Mouse (Mus musculus): ENCODE measurements around the gene C2cd3. TPM values are rescaled to one million over a fixed set of nuclear protein-coding genes. Genes with fewer than 3 reads are reported as not detected.

Gene C2cd3
- polyA plus RNA-seq, 1 experiment from 2014 or later, result 23.6 TPM

DNA sequence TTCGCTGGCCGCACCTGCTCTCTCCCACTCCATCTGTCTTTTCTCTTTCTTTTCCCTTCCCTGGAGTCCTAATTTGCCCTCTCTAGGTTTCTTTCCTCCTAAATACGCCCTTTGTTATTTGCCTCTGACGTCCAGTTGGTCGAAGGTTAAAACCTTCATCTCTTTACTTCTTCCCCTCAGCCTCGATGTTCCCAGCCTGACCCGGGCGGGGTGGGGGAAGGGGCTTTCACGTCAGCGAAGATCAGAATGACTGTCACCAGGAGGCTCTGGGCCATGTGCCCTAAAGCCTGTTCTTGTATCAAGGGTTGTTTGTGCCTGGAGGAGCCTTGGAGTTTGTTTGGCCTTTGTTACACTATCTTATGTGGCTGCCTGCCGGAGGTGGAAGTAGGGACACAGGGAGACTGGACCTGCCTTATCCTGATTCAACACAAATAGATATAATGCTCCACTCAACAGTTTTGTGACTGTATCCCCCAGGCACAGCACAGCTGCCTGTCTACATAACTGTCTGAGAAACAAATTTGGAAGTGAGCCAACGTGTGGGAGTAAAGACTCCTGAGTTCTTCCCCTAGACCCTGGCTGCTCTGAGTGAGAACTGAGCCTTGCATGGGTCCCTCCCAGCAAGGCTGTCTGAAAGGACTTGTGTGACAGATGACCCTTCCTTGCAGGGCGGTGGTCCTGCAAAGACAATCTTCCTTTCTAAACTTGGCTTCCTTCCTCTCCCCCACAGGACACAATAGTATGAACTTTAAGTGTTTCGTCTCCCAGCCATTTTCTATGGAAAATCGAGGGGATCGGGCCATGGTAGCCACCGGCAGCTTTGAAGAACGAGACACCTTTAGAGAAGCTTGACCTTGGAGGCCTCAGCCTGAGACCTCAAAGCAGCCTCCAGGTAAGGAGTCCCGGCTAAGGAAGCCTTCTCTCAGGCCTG, 121.7 kb downstream of the C2cd3 start:
- Histone ChIP-seq H3K27me3 (replicated peaks; ENCODE audit: control insufficient read depth, insufficient read depth, low read length) (no peaks in the 10 kb centered on the region), H3K4me2 (ENCODE audit: low read length) (peak overlapping the region; percentile 87), H3K4me1 (replicated peaks; ENCODE audit: control insufficient read depth, insufficient read depth, low read length) (peaks cover 41% of the 10 kb centered on the region), H3K27ac (ENCODE audit: low read depth) (peak overlapping the region; percentile 55; the same call in 1 of the 2 replicates), H3K36me3 (ENCODE audit: control insufficient read depth, insufficient read depth, low read length) (peaks cover 19% of the 10 kb centered on the region), H3K4me3 (ENCODE audit: low read depth, low read length) (peak overlapping the region; percentile 43), H3K9me3 (ENCODE audit: control insufficient read depth, low read length) (no peaks in the 10 kb centered on the region), H3K9ac (ENCODE audit: low read length) (peak overlapping the region; percentile 38)
- DNase-seq (ENCODE audit: low spot score), result peak; percentile 77
- ATAC-seq (replicated peaks; ENCODE audit: low FRiP score, low TSS enrichment, low read depth), result no peak
- WGBS, result 29% methylated on average over 19 of the region's 19 CpGs

DNA sequence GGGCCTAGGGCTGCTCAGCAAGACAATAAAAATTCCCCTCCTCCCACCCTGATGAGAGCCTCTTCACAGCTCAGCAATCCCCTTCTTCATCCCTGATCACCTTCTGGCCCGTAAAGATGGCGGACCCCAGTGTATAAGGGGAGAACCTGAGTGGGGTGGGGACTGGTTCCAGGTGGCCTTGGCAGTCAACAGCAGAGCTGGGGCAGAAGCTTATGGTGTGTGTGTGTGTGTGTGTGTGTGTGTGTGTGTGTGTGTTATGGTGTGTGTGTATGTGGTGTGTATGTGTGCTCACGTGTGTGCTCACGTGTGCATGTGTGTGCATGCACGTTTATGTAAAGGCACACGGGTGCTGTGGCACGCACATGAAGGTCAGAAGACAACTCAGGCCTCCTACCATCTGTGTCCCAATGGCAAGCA, 122.4 kb downstream of the C2cd3 start:
- Histone ChIP-seq H3K4me3 (ENCODE audit: low read depth, low read length) (peak overlapping the region; percentile 43), H3K9me3 (ENCODE audit: control insufficient read depth, low read length) (no peaks in the 10 kb centered on the region), H3K4me1 (replicated peaks; ENCODE audit: control insufficient read depth, insufficient read depth, low read length) (peaks cover 39% of the 10 kb centered on the region), H3K4me2 (ENCODE audit: low read length) (peak overlapping the region; percentile 87), H3K36me3 (ENCODE audit: control insufficient read depth, insufficient read depth, low read length) (peaks cover 25% of the 10 kb centered on the region), H3K27me3 (replicated peaks; ENCODE audit: control insufficient read depth, insufficient read depth, low read length) (no peaks in the 10 kb centered on the region), H3K9ac (ENCODE audit: low read length) (0 out of 2 replicates have a peak overlapping the region, but pooled peaks have one; percentile 11), H3K27ac (ENCODE audit: low read depth) (0 out of 2 replicates have a peak overlapping the region, but pooled peaks have one; percentile 55)
- DNase-seq (ENCODE audit: low spot score) (no peak), ATAC-seq (replicated peaks; ENCODE audit: low FRiP score, low TSS enrichment, low read depth) (no peak)
- WGBS, result 86% methylated on average over 7 of the region's 7 CpGs

- 0 out of 2 replicates have a peak overlapping the region, but pooled peaks have one; percentile 14 for H3K9ac ChIP-seq (ENCODE audit: low read length)
- peaks cover 26% of the 10 kb centered on the region for H3K36me3 ChIP-seq (ENCODE audit: control insufficient read depth, insufficient read depth, low read length)
- H3K4me2 ChIP-seq (ENCODE audit: low read length), result peak overlapping the region; percentile 87
- 43% methylated on average over 8 of the region's 8 CpGs for WGBS
- ATAC-seq (replicated peaks; ENCODE audit: low FRiP score, low TSS enrichment, low read depth), result no peak
- peaks cover 39% of the 10 kb centered on the region for H3K4me1 ChIP-seq (replicated peaks; ENCODE audit: control insufficient read depth, insufficient read depth, low read length)
- H3K9me3 ChIP-seq (ENCODE audit: control insufficient read depth, low read length), result no peaks in the 10 kb centered on the region
- no peaks in the 10 kb centered on the region for H3K27me3 ChIP-seq (replicated peaks; ENCODE audit: control insufficient read depth, insufficient read depth, low read length)
- no peak for DNase-seq (ENCODE audit: low spot score)
- H3K4me3 ChIP-seq (ENCODE audit: low read depth, low read length), result peak overlapping the region; percentile 17
- peak overlapping the region; percentile 69 for H3K27ac ChIP-seq (ENCODE audit: low read depth)
Observed at GRCm38 (mm10) chr7:100495042-100495441, 123.0 kb downstream of the C2cd3 start.

DNA sequence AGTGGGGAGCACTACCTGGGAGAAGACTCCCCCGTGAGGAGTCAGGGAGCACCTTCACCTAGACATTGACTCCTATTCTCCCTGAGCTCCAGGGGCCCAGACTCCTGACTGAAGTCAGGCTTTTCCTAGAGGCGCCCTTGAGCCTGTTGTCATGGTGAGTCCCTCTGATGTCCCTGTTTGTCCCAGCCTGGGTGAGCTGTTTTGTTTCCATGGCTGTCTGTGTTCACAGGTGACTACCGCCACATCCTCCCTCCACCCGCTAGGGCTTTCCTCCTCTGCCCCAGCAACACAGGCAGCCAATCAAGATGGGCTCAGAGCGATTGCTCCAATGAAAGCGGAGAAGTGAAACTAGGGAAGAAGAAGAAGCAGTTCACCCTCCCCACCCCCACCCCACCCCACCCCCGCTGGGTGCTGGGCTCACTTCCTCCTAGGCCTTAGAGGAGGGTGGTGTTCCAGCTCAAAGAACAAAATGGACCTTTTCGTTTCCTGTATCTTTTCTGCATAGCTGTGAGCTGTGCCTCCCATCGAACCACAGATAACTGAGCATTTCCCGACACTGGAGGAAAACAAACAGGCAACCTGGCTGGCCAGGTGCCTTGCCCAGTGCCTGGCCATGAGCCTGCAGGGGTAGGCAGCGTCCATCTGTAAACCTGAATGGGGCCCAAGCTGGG, 123.7 kb downstream of the C2cd3 start:
- 19% methylated on average over 11 of the region's 11 CpGs for WGBS
- DNase-seq (ENCODE audit: low spot score) (peak; percentile 80), ATAC-seq (replicated peaks; ENCODE audit: low FRiP score, low TSS enrichment, low read depth) (peak; percentile 54)
- Histone ChIP-seq H3K9ac (ENCODE audit: low read length) (peak overlapping the region; percentile 16; the same call in 1 of the 2 replicates), H3K36me3 (ENCODE audit: control insufficient read depth, insufficient read depth, low read length) (peaks cover 26% of the 10 kb centered on the region), H3K4me3 (ENCODE audit: low read depth, low read length) (peak overlapping the region; percentile 17), H3K27ac (ENCODE audit: low read depth) (peak overlapping the region; percentile 69), H3K27me3 (replicated peaks; ENCODE audit: control insufficient read depth, insufficient read depth, low read length) (no peaks in the 10 kb centered on the region), H3K4me1 (replicated peaks; ENCODE audit: control insufficient read depth, insufficient read depth, low read length) (peaks cover 39% of the 10 kb centered on the region), H3K4me2 (ENCODE audit: low read length) (peak overlapping the region; percentile 87), H3K9me3 (ENCODE audit: control insufficient read depth, low read length) (no peaks in the 10 kb centered on the region)

DNA sequence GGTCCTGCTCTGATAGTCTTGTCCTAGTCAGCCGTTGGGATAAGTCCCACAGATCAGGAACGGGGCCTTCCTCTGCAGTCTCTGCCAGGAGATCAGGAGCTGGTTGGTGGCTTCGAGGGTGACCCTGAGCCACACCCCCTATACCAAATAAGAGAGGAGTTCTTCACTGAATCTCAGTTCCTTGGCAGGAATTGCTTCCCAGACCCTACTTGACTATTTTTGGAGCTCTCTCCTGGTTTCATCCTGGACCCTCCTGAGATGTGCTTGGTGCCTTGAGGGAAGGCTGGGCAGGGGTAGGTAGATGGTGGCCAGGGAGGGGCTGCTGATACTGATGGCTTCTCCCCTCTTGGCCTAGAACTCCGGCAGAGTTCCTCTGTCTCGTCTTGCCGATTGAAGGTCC, 124.3 kb downstream of the C2cd3 start:
- peak overlapping the region; percentile 16; the same call in 1 of the 2 replicates for H3K9ac ChIP-seq (ENCODE audit: low read length)
- peaks cover 39% of the 10 kb centered on the region for H3K4me1 ChIP-seq (replicated peaks; ENCODE audit: control insufficient read depth, insufficient read depth, low read length)
- DNase-seq (ENCODE audit: low spot score), result no peak
- 71% methylated on average over 6 of the region's 6 CpGs for WGBS
- H3K4me2 ChIP-seq (ENCODE audit: low read length), result peak overlapping the region; percentile 87
- H3K27ac ChIP-seq (ENCODE audit: low read depth), result peak overlapping the region; percentile 69
- no peak overlapping the region for H3K4me3 ChIP-seq (ENCODE audit: low read depth, low read length)
- ATAC-seq (replicated peaks; ENCODE audit: low FRiP score, low TSS enrichment, low read depth), result no peak
- H3K27me3 ChIP-seq (replicated peaks; ENCODE audit: control insufficient read depth, insufficient read depth, low read length), result no peaks in the 10 kb centered on the region
- H3K36me3 ChIP-seq (ENCODE audit: control insufficient read depth, insufficient read depth, low read length), result peaks cover 26% of the 10 kb centered on the region
- H3K9me3 ChIP-seq (ENCODE audit: control insufficient read depth, low read length), result no peaks in the 10 kb centered on the region

GRCm38 (mm10) chr7:100496791-100497190, 124.8 kb downstream of the C2cd3 start:
- Histone ChIP-seq H3K9me3 (ENCODE audit: control insufficient read depth, low read length) (no peaks in the 10 kb centered on the region), H3K27me3 (replicated peaks; ENCODE audit: control insufficient read depth, insufficient read depth, low read length) (no peaks in the 10 kb centered on the region), H3K4me1 (replicated peaks; ENCODE audit: control insufficient read depth, insufficient read depth, low read length) (peaks cover 39% of the 10 kb centered on the region), H3K36me3 (ENCODE audit: control insufficient read depth, insufficient read depth, low read length) (peaks cover 26% of the 10 kb centered on the region), H3K4me3 (ENCODE audit: low read depth, low read length) (no peak overlapping the region), H3K27ac (ENCODE audit: low read depth) (no peak overlapping the region), H3K4me2 (ENCODE audit: low read length) (no peak overlapping the region), H3K9ac (ENCODE audit: low read length) (no peak overlapping the region)
- ATAC-seq (replicated peaks; ENCODE audit: low FRiP score, low TSS enrichment, low read depth) (no peak), DNase-seq (ENCODE audit: low spot score) (no peak)
- WGBS, result 97% methylated on average over 9 of the region's 9 CpGs

DNA sequence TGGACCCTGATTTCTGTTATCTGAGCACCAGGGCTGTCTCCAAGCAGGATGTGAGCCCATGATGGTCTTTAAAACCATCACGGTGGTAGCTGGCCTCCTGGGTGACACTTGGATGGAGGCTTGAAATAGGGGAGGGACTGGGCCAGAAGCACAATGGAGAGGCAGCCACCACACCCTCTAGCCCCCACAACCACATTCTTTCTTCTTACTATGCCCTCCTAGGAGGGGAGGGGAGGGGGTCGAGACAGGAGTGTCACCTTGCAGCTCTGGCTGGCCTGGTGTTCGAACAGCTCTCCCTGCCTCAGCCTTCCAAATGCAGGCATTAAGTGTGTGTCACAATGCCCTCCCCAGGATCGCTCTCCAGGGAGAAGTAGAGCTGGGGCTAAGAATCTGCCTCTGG, 125.4 kb downstream of the C2cd3 start:
- Histone ChIP-seq H3K27me3 (replicated peaks; ENCODE audit: control insufficient read depth, insufficient read depth, low read length) (no peaks in the 10 kb centered on the region), H3K4me2 (ENCODE audit: low read length) (no peak overlapping the region), H3K9me3 (ENCODE audit: control insufficient read depth, low read length) (no peaks in the 10 kb centered on the region), H3K36me3 (ENCODE audit: control insufficient read depth, insufficient read depth, low read length) (peaks cover 26% of the 10 kb centered on the region), H3K9ac (ENCODE audit: low read length) (no peak overlapping the region), H3K4me1 (replicated peaks; ENCODE audit: control insufficient read depth, insufficient read depth, low read length) (peaks cover 36% of the 10 kb centered on the region), H3K4me3 (ENCODE audit: low read depth, low read length) (no peak overlapping the region), H3K27ac (ENCODE audit: low read depth) (no peak overlapping the region)
- no peak for DNase-seq (ENCODE audit: low spot score)
- WGBS, result 80% methylated on average over 4 of the region's 4 CpGs
- no peak for ATAC-seq (replicated peaks; ENCODE audit: low FRiP score, low TSS enrichment, low read depth)

DNA sequence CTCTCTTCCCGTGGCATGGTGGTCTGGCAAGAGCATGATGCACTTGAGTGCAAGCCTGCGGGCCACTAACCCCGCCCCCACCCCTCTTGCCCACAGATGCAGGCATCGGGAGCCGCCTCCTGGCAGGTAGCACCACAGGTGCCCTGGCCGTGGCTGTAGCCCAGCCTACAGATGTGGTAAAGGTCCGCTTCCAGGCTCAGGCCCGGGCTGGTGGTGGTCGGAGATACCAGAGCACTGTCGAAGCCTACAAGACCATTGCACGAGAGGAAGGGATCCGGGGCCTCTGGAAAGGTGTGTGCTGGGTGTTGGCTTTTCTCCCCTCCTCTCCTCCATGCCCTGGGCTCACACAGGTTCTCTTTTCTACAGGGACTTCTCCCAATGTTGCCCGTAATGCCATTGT, 125.9 kb downstream of the C2cd3 start:
- no peak for DNase-seq (ENCODE audit: low spot score)
- Histone ChIP-seq H3K9ac (ENCODE audit: low read length) (no peak overlapping the region), H3K4me1 (replicated peaks; ENCODE audit: control insufficient read depth, insufficient read depth, low read length) (peaks cover 31% of the 10 kb centered on the region), H3K4me3 (ENCODE audit: low read depth, low read length) (no peak overlapping the region), H3K9me3 (ENCODE audit: control insufficient read depth, low read length) (no peaks in the 10 kb centered on the region), H3K4me2 (ENCODE audit: low read length) (no peak overlapping the region), H3K36me3 (ENCODE audit: control insufficient read depth, insufficient read depth, low read length) (peaks cover 26% of the 10 kb centered on the region), H3K27ac (ENCODE audit: low read depth) (no peak overlapping the region), H3K27me3 (replicated peaks; ENCODE audit: control insufficient read depth, insufficient read depth, low read length) (no peaks in the 10 kb centered on the region)
- 89% methylated on average over 13 of the region's 13 CpGs for WGBS
- no peak for ATAC-seq (replicated peaks; ENCODE audit: low FRiP score, low TSS enrichment, low read depth)
